Mouse (Mus musculus) bone marrow macrophage, adult 2 months (primary cell): ENCODE results near the gene Tmem206.

Experiments
- CTCF ChIP-seq: IDR thresholded peaks from 2 replicates; pipeline ENCODE4 v1.5.1; 2012; ENCODE audit warnings: low read depth, mild to moderate bottlenecking, low read length, moderate library complexity
- POLR2A ChIP-seq: IDR thresholded peaks from 2 replicates; pipeline ENCODE4 v1.6.1; 2012; ENCODE audit warnings: mild to moderate bottlenecking, low read depth, low read length, borderline replicate concordance

DNA sequence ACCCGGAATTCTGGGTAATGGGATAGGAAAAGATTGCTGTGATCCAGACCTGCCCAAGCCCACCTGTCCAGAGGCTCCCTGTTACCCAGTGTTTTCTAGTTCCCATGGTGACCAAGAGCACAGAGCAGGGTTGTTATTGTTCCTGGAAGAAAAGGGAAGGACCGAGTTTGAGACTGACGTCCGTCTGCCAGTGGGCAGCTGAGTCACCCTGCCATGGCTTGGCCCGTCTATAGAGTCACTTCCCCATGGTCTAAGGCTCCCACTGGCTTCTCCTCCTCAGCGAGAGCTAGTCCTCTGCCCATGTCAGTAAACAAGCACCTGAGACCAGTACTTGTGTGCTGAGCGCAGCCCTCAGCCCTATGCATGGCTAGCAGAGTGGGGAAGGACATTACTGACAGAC, 44.5 kb upstream of the Tmem206 start:
- TF ChIP-seq CTCF (no peak), POLR2A (no peak)
